Mouse (Mus musculus): ENCODE results near the gene Gfer. TPM values are rescaled to one million over a fixed set of nuclear protein-coding genes. Genes with fewer than 3 reads are reported as not detected.
A peak's percentile ranks its signal among the peaks of the same experiment; 100 is the strongest.

The Gfer gene
- polyA plus RNA-seq, 1 experiment from 2014 or later: 39.6 TPM

DNA sequence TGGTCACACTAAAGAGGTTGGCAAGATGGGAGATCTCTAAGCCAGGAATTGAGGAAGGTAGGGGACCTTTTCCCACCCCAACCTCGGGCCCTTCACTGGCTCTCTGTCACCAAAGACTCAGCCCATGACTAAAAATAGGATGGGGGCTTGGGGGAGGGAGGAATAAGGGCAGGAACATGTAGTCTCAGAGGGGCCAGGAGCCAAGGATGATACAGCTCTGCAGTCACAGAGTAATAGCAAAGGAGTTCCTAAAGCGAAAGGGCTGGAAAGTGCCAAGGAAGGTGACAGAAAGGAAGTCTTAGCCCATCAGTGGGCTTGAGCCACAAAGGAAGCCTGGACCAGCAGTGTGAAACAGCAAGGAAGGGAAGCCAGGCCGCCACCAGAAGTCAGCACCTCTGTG is 44.1 kb downstream of the Gfer start:
- peaks cover 25% of the 10 kb centered on the region for H3K4me1 ChIP-seq (replicated peaks)
- no peaks in the 10 kb centered on the region for H3K36me3 ChIP-seq
- ATAC-seq (ENCODE audit: low read depth): no peak
- H3K9me3 ChIP-seq: no peaks in the 10 kb centered on the region
- H3K9ac ChIP-seq: no peak overlapping the region
- 75% methylated on average over 3 of the region's 3 CpGs for WGBS
- no peak overlapping the region for H3K27ac ChIP-seq (replicated peaks)
- no peak overlapping the region for H3K4me3 ChIP-seq
- no peak overlapping the region for H3K4me2 ChIP-seq
- peaks cover 48% of the 10 kb centered on the region for H3K27me3 ChIP-seq

DNA sequence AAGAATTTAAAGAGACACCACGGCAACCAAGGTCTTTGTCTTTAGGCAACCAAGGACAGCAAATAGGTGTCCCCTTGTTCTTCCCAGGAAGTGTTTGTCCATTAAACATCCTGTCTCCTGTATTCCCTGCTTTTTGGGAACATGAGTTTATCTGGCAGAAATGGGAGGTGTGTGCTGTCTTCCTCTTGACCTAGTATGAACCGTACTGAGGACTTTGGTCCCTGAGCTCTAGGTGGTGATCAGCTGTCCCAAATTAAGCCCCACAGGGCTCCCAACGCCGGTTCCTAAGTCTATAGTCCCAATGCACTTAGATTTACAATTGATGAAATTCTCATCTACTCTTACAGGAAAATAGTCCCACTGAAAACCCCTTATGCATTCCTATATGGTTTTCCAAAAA is 45.2 kb downstream of the Gfer start:
- Histone ChIP-seq H3K27me3 (peaks cover 37% of the 10 kb centered on the region), H3K4me3 (peak overlapping the region; percentile 69; the same call in 1 of the 2 replicates), H3K27ac (replicated peaks) (0 out of 2 replicates have a peak overlapping the region, but pooled peaks have one; percentile 59), H3K4me1 (replicated peaks) (peaks cover 25% of the 10 kb centered on the region), H3K4me2 (peak overlapping the region; percentile 94), H3K9ac (peak overlapping the region; percentile 89; the same call in 1 of the 2 replicates), H3K36me3 (no peaks in the 10 kb centered on the region), H3K9me3 (no peaks in the 10 kb centered on the region)
- WGBS: 78% methylated on average over 4 of the region's 4 CpGs
- no peak for ATAC-seq (ENCODE audit: low read depth)

GRCm38 (mm10) chr17:24650070-24650616 is 45.8 kb downstream of the Gfer start, which contains the start of gene Slc9a3r2:
Slc9a3r2 (minus strand) TSS chr17:24650327.
- Histone ChIP-seq H3K27ac (replicated peaks) (peak within 1 kb of the TSS; percentile 59), H3K4me2 (peak within 1 kb of the TSS; percentile 94)
- WGBS: 1% methylated on average over 31 of the region's 41 CpGs

DNA sequence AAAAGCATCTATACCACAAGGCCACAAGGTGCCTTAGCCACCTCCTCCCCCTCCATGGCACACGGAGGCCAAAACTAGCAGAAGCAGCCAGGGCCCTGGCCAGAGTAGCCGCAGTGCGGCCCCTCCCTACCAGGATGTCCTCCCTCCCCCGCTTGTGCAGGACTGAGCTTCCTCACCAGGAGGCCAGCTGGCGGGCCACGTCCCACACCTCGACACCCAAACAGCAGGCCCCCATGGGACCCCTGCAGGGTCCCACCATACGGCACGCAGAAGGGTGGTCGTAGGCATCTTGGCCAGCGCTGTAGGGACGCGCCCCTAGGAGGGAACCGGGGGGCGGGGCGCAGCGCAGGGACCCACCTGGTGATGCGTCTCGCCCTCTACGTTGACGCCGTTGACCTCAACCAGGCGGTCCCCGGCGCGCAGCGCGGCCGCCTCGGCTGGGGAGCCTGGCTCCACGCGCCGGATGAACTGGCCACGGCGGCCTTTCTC is 46.3 kb downstream of the Gfer start:
- Histone ChIP-seq H3K27me3 (peaks cover 37% of the 10 kb centered on the region), H3K4me2 (peak overlapping the region; percentile 94), H3K4me3 (peak overlapping the region; percentile 69), H3K36me3 (no peaks in the 10 kb centered on the region), H3K9ac (peak overlapping the region; percentile 89), H3K27ac (replicated peaks) (peak overlapping the region; percentile 59), H3K9me3 (no peaks in the 10 kb centered on the region), H3K4me1 (replicated peaks) (peaks cover 31% of the 10 kb centered on the region)
- peak; percentile 51 for ATAC-seq (ENCODE audit: low read depth)
- under 1% methylated on average over 35 of the region's 35 CpGs for WGBS

More at GRCm38 (mm10) chr17:24650070-24650616, 45.8 kb downstream of the Gfer start, which contains the start of gene Slc9a3r2:
- peak within 1 kb of the TSS; percentile 89 for H3K9ac ChIP-seq
- peaks cover 26% of the 10 kb centered on the region for H3K4me1 ChIP-seq (replicated peaks)
- peaks cover 37% of the 10 kb centered on the region for H3K27me3 ChIP-seq
- H3K36me3 ChIP-seq: no peaks in the 10 kb centered on the region
- peak; percentile 46; the same call in 1 of the 2 replicates for ATAC-seq (ENCODE audit: low read depth)
- H3K4me3 ChIP-seq: peak within 1 kb of the TSS; percentile 69
- H3K9me3 ChIP-seq: no peaks in the 10 kb centered on the region

- ATAC-seq (ENCODE audit: low read depth): no peak
- Histone ChIP-seq H3K36me3 (no peaks in the 10 kb centered on the region), H3K27me3 (peaks cover 37% of the 10 kb centered on the region), H3K9me3 (no peaks in the 10 kb centered on the region), H3K4me1 (replicated peaks) (peaks cover 37% of the 10 kb centered on the region), H3K9ac (peak overlapping the region; percentile 89), H3K27ac (replicated peaks) (no peak overlapping the region), H3K4me2 (peak overlapping the region; percentile 94), H3K4me3 (peak overlapping the region; percentile 69)
- 76% methylated on average over 10 of the region's 10 CpGs for WGBS
Observed at GRCm38 (mm10) chr17:24648731-24649377, 47.1 kb downstream of the Gfer start.

- peak overlapping the region; percentile 28; the same call in 1 of the 2 replicates for H3K27ac ChIP-seq (replicated peaks)
Observed at GRCm38 (mm10) chr17:24647493-24647892, 48.5 kb downstream of the Gfer start.

GRCm38 (mm10) chr17:24646381-24646780 is 49.6 kb downstream of the Gfer start:
- Histone ChIP-seq H3K4me2 (no peak overlapping the region), H3K27ac (replicated peaks) (0 out of 2 replicates have a peak overlapping the region, but pooled peaks have one; percentile 23), H3K9ac (no peak overlapping the region), H3K36me3 (no peaks in the 10 kb centered on the region), H3K4me1 (replicated peaks) (peaks cover 38% of the 10 kb centered on the region), H3K27me3 (peaks cover 26% of the 10 kb centered on the region), H3K9me3 (no peaks in the 10 kb centered on the region), H3K4me3 (no peak overlapping the region)
- no peak for ATAC-seq (ENCODE audit: low read depth)
- 85% methylated on average over 4 of the region's 4 CpGs for WGBS

More at GRCm38 (mm10) chr17:24647493-24647892, 48.5 kb downstream of the Gfer start:
- H3K9me3 ChIP-seq: no peaks in the 10 kb centered on the region
- peaks cover 28% of the 10 kb centered on the region for H3K27me3 ChIP-seq
- H3K4me1 ChIP-seq (replicated peaks): peaks cover 38% of the 10 kb centered on the region
- peak overlapping the region; percentile 13; the same call in 1 of the 2 replicates for H3K4me3 ChIP-seq
- 80% methylated on average over 11 of the region's 11 CpGs for WGBS
- peak overlapping the region; percentile 18; the same call in 1 of the 2 replicates for H3K9ac ChIP-seq
- peak overlapping the region; percentile 13; the same call in 1 of the 2 replicates for H3K4me2 ChIP-seq
- no peak for ATAC-seq (ENCODE audit: low read depth)
- no peaks in the 10 kb centered on the region for H3K36me3 ChIP-seq

- WGBS: 78% methylated on average over 3 of the region's 3 CpGs
- Histone ChIP-seq H3K4me1 (replicated peaks) (peaks cover 38% of the 10 kb centered on the region), H3K36me3 (peaks cover 2% of the 10 kb centered on the region; the same call in 1 of the 2 replicates), H3K4me2 (no peak overlapping the region), H3K9ac (no peak overlapping the region), H3K27me3 (peaks cover 21% of the 10 kb centered on the region), H3K9me3 (no peaks in the 10 kb centered on the region), H3K4me3 (no peak overlapping the region), H3K27ac (replicated peaks) (0 out of 2 replicates have a peak overlapping the region, but pooled peaks have one; percentile 23)
- no peak for ATAC-seq (ENCODE audit: low read depth)
Observed at GRCm38 (mm10) chr17:24645916-24646315, 50.0 kb downstream of the Gfer start.

- Histone ChIP-seq H3K4me3 (no peak overlapping the region), H3K9me3 (no peaks in the 10 kb centered on the region), H3K9ac (no peak overlapping the region), H3K4me1 (replicated peaks) (peaks cover 38% of the 10 kb centered on the region), H3K27me3 (peaks cover 15% of the 10 kb centered on the region), H3K36me3 (peaks cover 10% of the 10 kb centered on the region), H3K4me2 (0 out of 2 replicates have a peak overlapping the region, but pooled peaks have one; percentile 4), H3K27ac (replicated peaks) (peak overlapping the region; percentile 74)
- ATAC-seq (ENCODE audit: low read depth): no peak
- 77% methylated on average over 9 of the region's 9 CpGs for WGBS
Observed at GRCm38 (mm10) chr17:24644875-24645721, 50.9 kb downstream of the Gfer start.

DNA sequence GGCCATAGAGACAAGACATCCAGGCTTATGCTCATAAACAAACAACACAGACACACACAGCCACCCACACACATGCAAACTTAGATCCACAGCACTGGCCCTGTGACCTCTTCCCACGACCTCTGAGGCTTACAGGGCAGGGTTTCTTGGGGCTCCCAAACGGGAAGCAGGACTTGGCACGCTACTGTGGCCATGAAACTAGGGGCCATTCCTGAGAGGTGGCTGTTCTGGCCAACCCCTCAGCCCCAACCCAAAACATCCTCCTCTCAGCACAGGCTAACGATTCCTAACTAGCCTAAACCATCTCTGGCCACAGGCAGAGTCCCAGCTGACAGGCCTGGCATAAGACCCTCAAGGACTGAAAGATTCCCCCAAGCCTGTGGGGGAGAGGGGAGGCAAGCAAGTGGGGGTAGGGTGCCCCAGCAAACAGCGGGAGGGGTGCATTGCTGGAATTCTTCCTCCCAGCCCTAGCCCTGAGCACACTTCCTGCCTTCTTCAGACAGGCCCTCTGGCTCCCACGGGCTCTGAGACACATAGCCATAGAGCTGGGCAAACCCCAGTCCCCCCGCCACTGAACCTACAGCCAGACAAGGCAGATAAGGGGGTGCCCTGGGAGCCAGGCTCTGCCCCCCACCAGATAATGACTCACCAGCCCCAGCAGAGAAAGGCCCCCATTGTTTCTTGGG is 51.8 kb downstream of the Gfer start:
- Histone ChIP-seq H3K27ac (replicated peaks) (peak overlapping the region; percentile 74), H3K4me2 (0 out of 2 replicates have a peak overlapping the region, but pooled peaks have one; percentile 4), H3K9ac (0 out of 2 replicates have a peak overlapping the region, but pooled peaks have one; percentile 4), H3K36me3 (peaks cover 13% of the 10 kb centered on the region), H3K27me3 (peaks cover 11% of the 10 kb centered on the region), H3K4me3 (no peak overlapping the region), H3K4me1 (replicated peaks) (peaks cover 40% of the 10 kb centered on the region), H3K9me3 (no peaks in the 10 kb centered on the region)
- 48% methylated on average over 7 of the region's 7 CpGs for WGBS
- no peak for ATAC-seq (ENCODE audit: low read depth)
